Mouse (Mus musculus): Measurements from ENCODE around the gene Spats2. TPM values are rescaled to one million over a fixed set of nuclear protein-coding genes. Genes with fewer than 3 reads are reported as not detected.

The Spats2 gene
- total RNA-seq, 2 experiments from 2014 or later: 12.3 to 14.5 TPM

GRCm38 (mm10) chr15:99097840-99098492 is 27.8 kb upstream of the Spats2 start:
- peak; percentile 37 for DNase-seq

- DNase-seq: no peak
These were observed 27.2 kb upstream of the Spats2 start for GRCm38 (mm10) chr15:99098493-99098861.

GRCm38 (mm10) chr15:99099139-99099556 is 26.6 kb upstream of the Spats2 start:
- peak; percentile 71 for DNase-seq

GRCm38 (mm10) chr15:99099984-99100383 is 25.7 kb upstream of the Spats2 start:
- no peak for DNase-seq

- DNase-seq: no peak
These were observed 20.5 kb upstream of the Spats2 start for GRCm38 (mm10) chr15:99105238-99105637.

GRCm38 (mm10) chr15:99107866-99108265 is 17.9 kb upstream of the Spats2 start:
- no peak for DNase-seq

- DNase-seq: no peak
These were observed 14.6 kb upstream of the Spats2 start for GRCm38 (mm10) chr15:99111139-99111538.

- no peak for DNase-seq
These were observed 13.9 kb upstream of the Spats2 start for GRCm38 (mm10) chr15:99111809-99112208.

GRCm38 (mm10) chr15:99112843-99113395 is 12.8 kb upstream of the Spats2 start:
- DNase-seq: no peak

GRCm38 (mm10) chr15:99113396-99113975 is 12.2 kb upstream of the Spats2 start:
- DNase-seq: no peak

GRCm38 (mm10) chr15:99114312-99115064 is 11.2 kb upstream of the Spats2 start:
- no peak for DNase-seq

GRCm38 (mm10) chr15:99115065-99115423 is 10.7 kb upstream of the Spats2 start:
- no peak for DNase-seq

- DNase-seq: no peak
These were observed 9.2 kb upstream of the Spats2 start for GRCm38 (mm10) chr15:99116539-99116938.

- no peak for DNase-seq
These were observed 4.9 kb upstream of the Spats2 start for GRCm38 (mm10) chr15:99120814-99121213.

- no peak for DNase-seq
These were observed 3.1 kb upstream of the Spats2 start for GRCm38 (mm10) chr15:99122642-99123041.

GRCm38 (mm10) chr15:99126081-99126815 is 532 bp downstream of the Spats2 start:
- DNase-seq: peak; percentile 89

GRCm38 (mm10) chr15:99126816-99127365 is 1.2 kb downstream of the Spats2 start:
- DNase-seq: no peak

GRCm38 (mm10) chr15:99127851-99128522 is 2.3 kb downstream of the Spats2 start:
- no peak for DNase-seq

- no peak for DNase-seq
These were observed 3.7 kb downstream of the Spats2 start for GRCm38 (mm10) chr15:99129441-99129840.

GRCm38 (mm10) chr15:99129956-99130910 is 4.5 kb downstream of the Spats2 start:
- DNase-seq: no peak
